Comparison of ENCODE assay signal across 26 mouse cellular contexts in genomic region chr5:142346454-142346853, GRCm38 (mm10).
"Had no signal": no experiment of that assay in that cellular context is flagged by ENCODE, and none has a peak within 500 bp of the region (broad histone marks: within the 10 kb centered on the region; RNA-seq: fewer than 3 reads in every experiment).

No protein-coding gene starts in this region.

- H3K27ac ChIP-seq: embryonic facial prominence, embryonic 10.5 days; embryonic facial prominence, embryonic 12.5 days; embryonic facial prominence, embryonic 13.5 days; embryonic facial prominence, embryonic 15.5 days; forebrain, embryonic 10.5 days; forebrain, embryonic 12.5 days; forebrain, embryonic 13.5 days; forebrain, embryonic 15.5 days; gastrocnemius, adult 2 months; heart, adult 2 months had no signal

- H3K4me3 ChIP-seq: embryonic facial prominence, embryonic 10.5 days; embryonic facial prominence, embryonic 12.5 days; embryonic facial prominence, embryonic 13.5 days; embryonic facial prominence, embryonic 15.5 days; erythroblast, embryonic 14.5 days; forebrain, embryonic 10.5 days; forebrain, embryonic 12.5 days; forebrain, embryonic 13.5 days; forebrain, embryonic 15.5 days; gastrocnemius, adult 2 months; heart, adult 2 months had no signal

- DNase-seq: cerebellum, adult 8-10 months; cerebellum, adult 9-10 months; cerebellum, adult 9-11 months; cerebellum, postnatal 10 days; cerebellum, postnatal 14 days; cerebellum, postnatal 25 days; cerebellum, postnatal 36 days; embryo, embryonic 11 days; forebrain, postnatal 0 days; gastrocnemius, adult 2 months; gastrocnemius, postnatal 10 days; gastrocnemius, postnatal 14 days; gastrocnemius, postnatal 25 days; gastrocnemius, postnatal 36 days; heart, adult 11 months; heart, adult 18-20 months; heart, adult 2 months had no signal
